20 mouse cellular contexts compared by ENCODE assay signal in genomic region chr7:128833196-128833595, GRCm38 (mm10).
A peak's percentile ranks its signal among the peaks of the same experiment; 100 is the strongest.
DNase-seq lines count a peak whose midpoint lies in the region; ATAC-seq and TF ChIP-seq lines count a peak whose summit lies in the region.
"Had no signal": no experiment of that assay in that cellular context is flagged by ENCODE, and none has a peak within 500 bp of the region (broad histone marks: within the 10 kb centered on the region; RNA-seq: fewer than 3 reads in every experiment).

No protein-coding gene starts in this region.

- H3K4me2 ChIP-seq in liver, embryonic 14.5 days (ENCODE audit: low read depth), result no peak overlapping the region
- H3K4me2 ChIP-seq: forebrain, embryonic 13.5 days; midbrain, embryonic 12.5 days; neural tube, embryonic 13.5 days had no signal

- no peak overlapping the region for H3K4me3 ChIP-seq in heart, adult 2 months
- H3K4me3 ChIP-seq in liver, embryonic 14.5 days (ENCODE audit: insufficient read depth in 1 of 2, low read depth in 2 of 2, low read length in 2 of 2), result no peak overlapping the region
- H3K4me3 ChIP-seq: embryonic facial prominence, embryonic 10.5 days; forebrain, embryonic 13.5 days; midbrain, embryonic 12.5 days; neural tube, embryonic 13.5 days had no signal

- H3K79me2 ChIP-seq in heart, adult 2 months (replicated peaks; ENCODE audit: control insufficient read depth, insufficient read depth, low read length), result no peaks in the 10 kb centered on the region

- no peak overlapping the region for H3K9ac ChIP-seq in heart, adult 2 months (ENCODE audit: low read depth, low read length)
- no peak overlapping the region for H3K9ac ChIP-seq in liver, embryonic 14.5 days (replicated peaks)
- H3K9ac ChIP-seq: forebrain, embryonic 13.5 days; midbrain, embryonic 12.5 days; neural tube, embryonic 13.5 days had no signal

- no peak for TF ChIP-seq EP300 in heart, adult 2 months (IDR thresholded peaks at IDR 0.05; ENCODE audit: insufficient read depth, low read depth, low read length)
- no peak for TF ChIP-seq EP300 in liver, embryonic 14.5 days (IDR thresholded peaks at IDR 0.05; ENCODE audit: low read depth)

- 85% methylated on average over 4 of the region's 4 CpGs for WGBS in heart, adult 2 months
- 50% methylated on average over 4 of the region's 4 CpGs for WGBS in liver, embryonic 14.5 days (ENCODE audit: insufficient replicate concordance)

- no peaks in the 10 kb centered on the region for H3K27me3 ChIP-seq in heart, adult 2 months (ENCODE audit: control insufficient read depth, insufficient read depth, low read length)
- H3K27me3 ChIP-seq in liver, embryonic 14.5 days (ENCODE audit: control insufficient read depth, insufficient read depth, low read length), result no peaks in the 10 kb centered on the region
- H3K27me3 ChIP-seq: forebrain, embryonic 13.5 days; neural tube, embryonic 13.5 days had no signal

- no peak overlapping the region for H3K27ac ChIP-seq in heart, adult 2 months
- H3K27ac ChIP-seq in liver, embryonic 14.5 days, result no peak overlapping the region
- H3K27ac ChIP-seq: embryonic facial prominence, embryonic 10.5 days; forebrain, embryonic 13.5 days; midbrain, embryonic 12.5 days; neural tube, embryonic 13.5 days had no signal

- TF ChIP-seq POLR2A in heart, adult 2 months (IDR thresholded peaks at IDR 0.05; ENCODE audit: insufficient read depth, low read depth, low read length), result no peak
- no peak for TF ChIP-seq POLR2A in brain, embryonic 14.5 days (IDR thresholded peaks at IDR 0.05; ENCODE audit: borderline replicate concordance, extremely low read depth, insufficient read depth, insufficient read length, poor library complexity, severe bottlenecking)

- TF ChIP-seq CTCF in heart, adult 2 months (IDR thresholded peaks at IDR 0.05), result 0 out of 2 replicates have a peak, but pooled peaks have one; percentile 10
- peak; percentile 52 for TF ChIP-seq CTCF in liver, embryonic 14.5 days (IDR thresholded peaks at IDR 0.05; ENCODE audit: low read depth)
- TF ChIP-seq CTCF in brain, embryonic 14.5 days (IDR thresholded peaks at IDR 0.05; ENCODE audit: borderline replicate concordance, extremely low read depth, insufficient read depth, insufficient read length), result peak; percentile 34; the same call in 1 of the 2 replicates

- intact Hi-C loops in heart, adult 2 months (cut with DNase I), result no loop called here

- H3K9me3 ChIP-seq in liver, embryonic 14.5 days (ENCODE audit: control insufficient read depth, low read length), result no peaks in the 10 kb centered on the region
- H3K9me3 ChIP-seq: embryonic facial prominence, embryonic 10.5 days; forebrain, embryonic 13.5 days; midbrain, embryonic 12.5 days; neural tube, embryonic 13.5 days had no signal

- H3K36me3 ChIP-seq in heart, adult 2 months (ENCODE audit: control insufficient read depth, insufficient read depth, low read length), result no peaks in the 10 kb centered on the region
- H3K36me3 ChIP-seq in liver, embryonic 14.5 days (replicated peaks; ENCODE audit: control insufficient read depth, insufficient read depth, low read depth), result no peaks in the 10 kb centered on the region
- H3K36me3 ChIP-seq: embryonic facial prominence, embryonic 10.5 days; midbrain, embryonic 12.5 days; neural tube, embryonic 13.5 days had no signal

- no peak for DNase-seq in heart, adult 2 months
- no peak for DNase-seq in heart, adult 11 months
- no peak for DNase-seq in liver, embryonic 14.5 days (ENCODE audit: low read depth in 3 of 3, low spot score in 3 of 3)
- DNase-seq in liver (no peak), ES-CJ7 (ENCODE audit: low read depth, low spot score) (peak; percentile 13)
- no peak for DNase-seq in brain, embryonic 14.5 days (ENCODE audit: low read depth)
- no peak for DNase-seq in left cerebral cortex, adult 8-10 months (ENCODE audit: low spot score in 2 of 2)
- DNase-seq in lung, postnatal 36 days, result no peak
- DNase-seq: adrenal gland, postnatal 36 days; cerebellum, adult 2 months; gastrocnemius, postnatal 25 days; kidney, adult 9 months; layer of hippocampus, postnatal 36 days; left cerebral cortex, postnatal 4 days; thymus, adult 18-20 months; thymus, postnatal 4 days had no signal

- ATAC-seq in liver, embryonic 14.5 days (ENCODE audit: insufficient read depth), result no peak
- ATAC-seq: forebrain, embryonic 13.5 days had no signal

- H3K4me1 ChIP-seq in heart, adult 2 months (ENCODE audit: control insufficient read depth, insufficient read depth, low read length), result no peaks in the 10 kb centered on the region
- H3K4me1 ChIP-seq in liver, embryonic 14.5 days (replicated peaks; ENCODE audit: control insufficient read depth in 2 of 2, insufficient read depth in 2 of 2, low read length in 1 of 2), result no peaks in the 10 kb centered on the region
- H3K4me1 ChIP-seq: embryonic facial prominence, embryonic 10.5 days; forebrain, embryonic 13.5 days; midbrain, embryonic 12.5 days had no signal
